Mouse (Mus musculus): ENCODE measurements around the gene Acsl1. TPM values are rescaled to one million over a fixed set of nuclear protein-coding genes. Genes with fewer than 3 reads are reported as not detected.

The Acsl1 gene
- polyA plus RNA-seq, 1 experiment = 23.0 TPM

DNA sequence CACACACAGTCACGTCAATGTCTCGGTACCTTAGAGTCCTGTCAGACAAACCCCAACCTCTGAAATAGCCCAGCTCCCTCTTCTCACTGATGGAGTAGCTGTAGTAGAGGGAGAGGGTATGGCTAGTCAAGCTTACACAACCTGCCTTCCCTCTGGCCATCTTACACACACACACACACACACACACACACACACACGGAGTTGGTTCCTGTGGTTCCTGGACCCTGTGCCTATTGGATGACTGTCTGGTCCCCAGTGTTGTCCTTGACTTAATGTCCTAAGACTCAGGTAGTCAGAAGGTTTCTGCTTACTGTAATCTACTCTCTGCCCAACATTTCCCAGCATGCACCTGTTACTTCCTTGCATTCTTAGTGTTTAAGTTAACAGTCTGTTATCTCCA, 5.1 kb downstream of the Acsl1 start:
- Histone ChIP-seq H3K4me3 (ENCODE audit: low read depth, low read length) (no peak overlapping the region), H3K4me1 (ENCODE audit: control insufficient read depth, insufficient read depth, insufficient read length, low read length) (peaks cover 20% of the 10 kb centered on the region), H3K36me3 (ENCODE audit: control insufficient read depth, insufficient read depth, low read length) (no peaks in the 10 kb centered on the region), H3K27me3 (ENCODE audit: control insufficient read depth, insufficient read depth, low read length) (no peaks in the 10 kb centered on the region), H3K27ac (ENCODE audit: insufficient read depth, low read depth, low read length) (no peak overlapping the region)
- 84% methylated on average over 3 of the region's 3 CpGs for WGBS
- no peak for TF ChIP-seq CTCF (IDR thresholded peaks at IDR 0.05; ENCODE audit: extremely low read depth, insufficient read length, insufficient replicate concordance, low read depth, low read length)
- TF ChIP-seq POLR2A (IDR thresholded peaks at IDR 0.05; ENCODE audit: low read depth, low read length) = no peak

- H3K36me3 ChIP-seq (ENCODE audit: control insufficient read depth, insufficient read depth, low read length) = no peaks in the 10 kb centered on the region
- H3K27me3 ChIP-seq (ENCODE audit: control insufficient read depth, insufficient read depth, low read length) = no peaks in the 10 kb centered on the region
- H3K27ac ChIP-seq (ENCODE audit: insufficient read depth, low read depth, low read length) = peak overlapping the region; percentile 81
- WGBS = 23% methylated on average over 9 of the region's 9 CpGs
- peaks cover 20% of the 10 kb centered on the region for H3K4me1 ChIP-seq (ENCODE audit: control insufficient read depth, insufficient read depth, insufficient read length, low read length)
- H3K4me3 ChIP-seq (ENCODE audit: low read depth, low read length) = no peak overlapping the region
- TF ChIP-seq POLR2A (IDR thresholded peaks at IDR 0.05; ENCODE audit: low read depth, low read length) = no peak
- no peak for TF ChIP-seq CTCF (IDR thresholded peaks at IDR 0.05; ENCODE audit: extremely low read depth, insufficient read length, insufficient replicate concordance, low read depth, low read length)
Measured at GRCm38 (mm10) chr8:46477747-46478458, 7.1 kb downstream of the Acsl1 start.

- Histone ChIP-seq H3K4me1 (ENCODE audit: control insufficient read depth, insufficient read depth, insufficient read length, low read length) (peaks cover 20% of the 10 kb centered on the region), H3K27ac (ENCODE audit: insufficient read depth, low read depth, low read length) (peak overlapping the region; percentile 81; the same call in 1 of the 2 replicates), H3K4me3 (ENCODE audit: low read depth, low read length) (no peak overlapping the region), H3K36me3 (ENCODE audit: control insufficient read depth, insufficient read depth, low read length) (no peaks in the 10 kb centered on the region), H3K27me3 (ENCODE audit: control insufficient read depth, insufficient read depth, low read length) (no peaks in the 10 kb centered on the region)
- no peak for TF ChIP-seq CTCF (IDR thresholded peaks at IDR 0.05; ENCODE audit: extremely low read depth, insufficient read length, insufficient replicate concordance, low read depth, low read length)
- no peak for TF ChIP-seq POLR2A (IDR thresholded peaks at IDR 0.05; ENCODE audit: low read depth, low read length)
- WGBS = 30% methylated on average over 10 of the region's 10 CpGs
Measured at GRCm38 (mm10) chr8:46478783-46479182, 7.9 kb downstream of the Acsl1 start.

DNA sequence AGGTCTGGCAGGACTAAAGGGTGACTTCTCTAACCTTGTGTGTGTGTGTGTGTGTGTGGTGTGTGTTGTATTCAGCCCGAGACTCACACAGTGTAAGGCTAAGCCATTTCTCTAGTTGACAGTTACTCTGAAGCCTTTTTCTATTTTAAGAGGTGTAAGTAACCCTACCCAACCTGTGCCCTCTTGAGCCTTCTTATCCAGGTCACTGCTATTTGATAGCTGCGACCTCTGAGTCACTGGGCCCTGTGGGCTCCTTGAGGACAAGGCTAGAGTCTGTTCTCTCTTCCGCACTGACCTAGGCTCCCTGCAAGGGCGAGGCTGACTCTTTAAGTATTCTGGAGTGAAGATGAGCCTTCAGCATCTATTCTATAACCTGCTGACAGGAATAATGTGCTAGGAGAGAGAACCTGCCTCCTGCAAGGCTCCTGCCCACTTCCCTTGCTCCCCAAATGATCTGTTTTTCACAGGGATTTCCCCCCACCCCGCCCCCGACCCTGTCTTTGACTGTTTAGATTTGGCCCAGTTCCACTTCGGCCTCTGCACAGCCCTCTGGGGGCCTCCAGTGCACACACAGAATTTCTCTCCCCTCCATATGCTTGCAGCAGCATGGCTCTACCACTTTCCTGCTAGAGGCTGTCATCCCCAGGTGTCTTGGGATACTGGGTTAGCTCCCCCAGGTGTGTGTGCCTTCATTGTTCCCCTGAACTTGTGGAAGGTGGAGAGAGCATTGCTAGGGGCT, 9.1 kb downstream of the Acsl1 start:
- Histone ChIP-seq H3K27me3 (ENCODE audit: control insufficient read depth, insufficient read depth, low read length) (no peaks in the 10 kb centered on the region), H3K27ac (ENCODE audit: insufficient read depth, low read depth, low read length) (peak overlapping the region; percentile 49), H3K4me1 (ENCODE audit: control insufficient read depth, insufficient read depth, insufficient read length, low read length) (peaks cover 27% of the 10 kb centered on the region), H3K36me3 (ENCODE audit: control insufficient read depth, insufficient read depth, low read length) (no peaks in the 10 kb centered on the region), H3K4me3 (ENCODE audit: low read depth, low read length) (no peak overlapping the region)
- 34% methylated on average over 7 of the region's 7 CpGs for WGBS
- TF ChIP-seq POLR2A (IDR thresholded peaks at IDR 0.05; ENCODE audit: low read depth, low read length) = no peak
- no peak for TF ChIP-seq CTCF (IDR thresholded peaks at IDR 0.05; ENCODE audit: extremely low read depth, insufficient read length, insufficient replicate concordance, low read depth, low read length)

- Histone ChIP-seq H3K4me3 (ENCODE audit: low read depth, low read length) (no peak overlapping the region), H3K4me1 (ENCODE audit: control insufficient read depth, insufficient read depth, insufficient read length, low read length) (peaks cover 27% of the 10 kb centered on the region), H3K27me3 (ENCODE audit: control insufficient read depth, insufficient read depth, low read length) (no peaks in the 10 kb centered on the region), H3K36me3 (ENCODE audit: control insufficient read depth, insufficient read depth, low read length) (no peaks in the 10 kb centered on the region), H3K27ac (ENCODE audit: insufficient read depth, low read depth, low read length) (peak overlapping the region; percentile 31)
- WGBS = 28% methylated on average over 6 of the region's 6 CpGs
- TF ChIP-seq POLR2A (IDR thresholded peaks at IDR 0.05; ENCODE audit: low read depth, low read length) (no peak), CTCF (IDR thresholded peaks at IDR 0.05; ENCODE audit: extremely low read depth, insufficient read length, insufficient replicate concordance, low read depth, low read length) (no peak)
Measured at GRCm38 (mm10) chr8:46480533-46480900, 9.7 kb downstream of the Acsl1 start.

DNA sequence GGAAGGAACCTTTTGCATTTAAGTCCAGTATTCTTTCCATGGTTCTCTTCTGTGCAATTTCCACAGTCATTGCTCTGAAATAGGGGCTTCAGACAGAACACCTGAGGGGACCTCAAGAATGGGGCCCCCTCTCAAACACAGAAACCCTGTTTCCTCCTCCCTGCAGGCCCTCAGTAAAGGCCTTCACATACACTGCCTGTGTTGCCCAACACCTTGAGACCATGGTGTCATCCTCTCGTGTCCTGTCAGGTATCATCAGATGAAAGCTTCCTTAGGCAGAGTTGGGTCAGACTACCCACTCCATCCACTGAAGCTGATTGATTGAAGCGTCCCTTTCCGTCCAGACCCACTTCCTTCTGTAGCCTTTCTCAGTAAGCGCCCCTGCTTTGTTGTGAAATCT, 11.9 kb downstream of the Acsl1 start:
- Histone ChIP-seq H3K4me3 (ENCODE audit: low read depth, low read length) (no peak overlapping the region), H3K36me3 (ENCODE audit: control insufficient read depth, insufficient read depth, low read length) (no peaks in the 10 kb centered on the region), H3K27ac (ENCODE audit: insufficient read depth, low read depth, low read length) (no peak overlapping the region), H3K4me1 (ENCODE audit: control insufficient read depth, insufficient read depth, insufficient read length, low read length) (peaks cover 24% of the 10 kb centered on the region), H3K27me3 (ENCODE audit: control insufficient read depth, insufficient read depth, low read length) (no peaks in the 10 kb centered on the region)
- WGBS = 86% methylated on average over 4 of the region's 4 CpGs
- no peak for TF ChIP-seq POLR2A (IDR thresholded peaks at IDR 0.05; ENCODE audit: low read depth, low read length)
- no peak for TF ChIP-seq CTCF (IDR thresholded peaks at IDR 0.05; ENCODE audit: extremely low read depth, insufficient read length, insufficient replicate concordance, low read depth, low read length)

- Histone ChIP-seq H3K4me1 (ENCODE audit: control insufficient read depth, insufficient read depth, insufficient read length, low read length) (peaks cover 20% of the 10 kb centered on the region), H3K4me3 (ENCODE audit: low read depth, low read length) (no peak overlapping the region), H3K27ac (ENCODE audit: insufficient read depth, low read depth, low read length) (no peak overlapping the region), H3K36me3 (ENCODE audit: control insufficient read depth, insufficient read depth, low read length) (no peaks in the 10 kb centered on the region), H3K27me3 (ENCODE audit: control insufficient read depth, insufficient read depth, low read length) (no peaks in the 10 kb centered on the region)
- 55% methylated on average over 4 of the region's 4 CpGs for WGBS
- no peak for TF ChIP-seq CTCF (IDR thresholded peaks at IDR 0.05; ENCODE audit: extremely low read depth, insufficient read length, insufficient replicate concordance, low read depth, low read length)
- no peak for TF ChIP-seq POLR2A (IDR thresholded peaks at IDR 0.05; ENCODE audit: low read depth, low read length)
Measured at GRCm38 (mm10) chr8:46483247-46483646, 12.4 kb downstream of the Acsl1 start.
